Mouse (Mus musculus) fat pad, adult 2 months (tissue): Measurements from ENCODE around the gene Srgap1.

Experiments
- DNase-seq: peaks from one replicate; pipeline ENCODE4 v3.0.0-alpha.2; 2011; ENCODE audit warnings: low read depth, low spot score; ENCODE audit errors: extremely low read depth

Gene Srgap1

DNA sequence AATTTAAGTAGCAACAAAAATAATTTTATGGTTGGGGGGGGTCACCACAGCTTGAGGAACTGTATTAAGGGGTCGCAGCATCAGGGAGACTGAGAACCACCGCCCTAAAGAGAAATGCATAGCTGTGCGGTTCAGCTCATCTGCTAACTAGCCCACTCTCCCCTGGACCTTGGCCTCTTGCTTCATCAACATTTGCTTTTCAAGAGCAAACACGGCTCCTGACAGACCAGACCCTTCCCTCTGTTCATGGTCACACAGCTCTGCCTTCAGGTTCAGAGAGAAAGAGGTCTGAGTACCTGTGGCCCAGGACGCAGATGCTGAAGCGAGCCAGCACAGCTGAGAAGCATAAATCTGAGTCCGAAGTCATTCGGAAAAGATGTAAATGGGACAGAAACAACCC lies 29.4 kb downstream of the Srgap1 start:
- DNase-seq, result no peak

DNA sequence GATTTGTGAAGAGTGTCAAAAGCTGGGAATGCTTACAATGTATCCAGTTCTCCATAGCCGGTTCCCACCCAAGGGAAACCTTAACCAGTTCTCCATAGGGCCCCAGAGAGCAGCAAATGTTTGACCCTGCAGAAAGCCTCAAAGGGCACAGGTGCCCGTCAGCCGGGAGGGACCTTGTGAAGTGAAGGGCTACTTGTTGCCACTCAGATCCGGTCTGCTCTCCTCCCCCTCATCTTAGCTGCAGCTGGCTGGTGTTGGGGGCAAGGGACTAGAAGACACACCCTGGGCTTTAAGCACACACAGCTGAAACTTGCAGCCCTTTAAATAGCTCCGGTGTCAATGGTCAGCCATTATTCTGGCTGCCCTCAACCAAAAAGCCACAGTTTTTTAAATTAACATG lies 30.1 kb downstream of the Srgap1 start:
- DNase-seq, result no peak

DNA sequence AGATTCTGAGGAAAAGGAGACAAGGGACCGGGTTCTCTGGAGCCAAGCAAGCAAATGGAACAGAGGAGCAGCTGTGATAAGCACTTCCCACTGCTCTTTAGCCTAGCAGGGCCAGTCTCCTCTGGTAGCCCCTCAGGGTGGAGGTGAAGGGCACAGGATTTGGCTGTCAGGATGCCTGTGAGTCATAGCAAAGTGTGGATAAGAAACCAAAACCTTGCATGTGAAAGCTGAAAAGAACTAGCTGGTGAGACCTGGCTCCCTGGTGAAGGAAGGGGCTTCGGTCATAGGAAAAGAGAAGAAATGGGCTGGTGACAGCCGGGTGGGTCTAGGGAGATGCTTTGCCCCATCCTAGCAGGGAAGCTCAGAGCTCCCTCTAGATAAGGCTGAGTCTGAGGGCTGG lies 30.5 kb downstream of the Srgap1 start:
- DNase-seq, result no peak

DNA sequence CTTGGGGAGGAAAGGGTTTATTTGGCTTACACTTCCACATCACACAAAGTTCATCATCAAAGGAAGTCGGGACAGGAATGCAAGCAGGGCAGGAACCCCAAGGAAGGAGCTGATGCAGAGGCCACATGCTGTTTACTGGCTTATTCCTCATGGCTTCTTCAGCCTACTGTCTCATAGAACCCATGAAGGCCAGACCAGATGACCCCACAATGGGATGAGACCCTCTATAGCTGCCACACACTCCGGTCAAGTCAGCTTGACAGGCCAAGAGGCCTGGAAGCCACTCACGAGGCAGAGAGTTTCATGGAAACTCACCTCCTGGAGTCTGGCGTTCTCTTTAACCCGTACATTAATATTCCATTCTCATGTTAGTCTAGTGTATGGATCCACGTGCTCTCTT lies 34.8 kb downstream of the Srgap1 start:
- DNase-seq, result no peak

DNA sequence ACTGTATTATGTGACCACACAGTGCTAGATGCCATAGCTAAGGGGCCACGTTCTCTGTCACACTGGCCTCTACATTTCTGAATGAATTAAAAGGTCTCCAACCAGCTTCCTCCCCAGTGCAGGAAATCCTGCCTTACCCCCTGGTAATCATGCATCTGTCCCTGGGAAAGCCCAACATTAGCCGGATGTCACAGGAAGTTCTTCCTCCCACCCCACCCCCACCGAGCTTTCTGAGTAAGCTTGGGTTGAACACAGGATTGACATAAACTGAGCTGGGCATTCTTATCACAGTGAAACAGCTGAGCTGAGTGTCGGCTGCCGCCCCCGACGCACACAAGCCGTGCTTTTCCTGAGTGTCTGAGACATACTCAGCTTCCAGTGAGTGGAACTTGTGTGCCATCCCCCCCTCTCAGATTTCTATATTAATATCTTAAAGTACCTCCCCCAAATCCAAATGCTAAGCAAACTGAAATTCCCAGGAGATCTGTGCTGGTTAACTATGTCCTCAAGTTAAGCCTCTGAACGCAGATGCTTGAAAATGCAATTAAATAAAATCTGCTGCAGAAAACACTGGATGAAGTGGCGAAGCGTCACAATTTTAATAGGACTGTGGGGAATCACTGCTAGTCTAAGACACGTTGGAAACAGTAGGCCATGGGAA lies 38.3 kb downstream of the Srgap1 start:
- no peak for DNase-seq

DNA sequence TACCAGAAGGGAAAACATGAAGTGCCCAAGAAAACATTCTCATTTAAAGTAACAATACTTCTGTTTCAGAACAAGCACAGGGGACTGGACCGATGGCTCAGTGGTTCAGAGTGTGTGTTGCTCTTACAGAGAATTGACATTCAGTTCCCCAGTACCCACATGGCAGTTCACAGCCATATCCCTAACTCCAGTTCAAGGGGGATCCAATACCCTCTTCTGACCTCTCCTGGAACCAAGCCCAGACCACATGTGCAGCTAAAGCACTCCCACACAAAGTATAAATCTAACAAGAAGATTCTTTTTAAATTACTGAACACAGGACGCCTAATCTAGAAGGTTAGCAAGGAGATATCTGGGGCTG lies 38.8 kb downstream of the Srgap1 start:
- no peak for DNase-seq

DNA sequence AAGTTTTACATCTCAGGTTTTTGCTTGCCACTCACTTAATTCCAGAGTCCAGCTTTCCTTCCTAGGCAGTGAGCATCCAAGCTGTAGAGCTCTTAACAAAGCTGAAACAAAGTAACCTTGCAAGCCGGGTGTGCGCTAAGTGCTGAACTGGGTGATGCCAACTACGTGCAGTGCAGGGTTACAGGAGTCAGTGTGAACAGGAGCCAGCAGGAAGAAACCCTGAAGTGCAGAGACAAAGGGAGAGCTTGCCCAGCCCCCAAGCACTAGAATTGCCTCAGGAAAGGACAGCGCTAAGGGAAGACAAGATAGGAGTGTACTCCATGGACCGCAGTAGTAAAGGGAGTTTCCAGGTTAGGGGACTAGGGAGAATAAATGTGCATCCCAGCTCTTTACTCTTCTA lies 40.5 kb downstream of the Srgap1 start:
- DNase-seq, result no peak

DNA sequence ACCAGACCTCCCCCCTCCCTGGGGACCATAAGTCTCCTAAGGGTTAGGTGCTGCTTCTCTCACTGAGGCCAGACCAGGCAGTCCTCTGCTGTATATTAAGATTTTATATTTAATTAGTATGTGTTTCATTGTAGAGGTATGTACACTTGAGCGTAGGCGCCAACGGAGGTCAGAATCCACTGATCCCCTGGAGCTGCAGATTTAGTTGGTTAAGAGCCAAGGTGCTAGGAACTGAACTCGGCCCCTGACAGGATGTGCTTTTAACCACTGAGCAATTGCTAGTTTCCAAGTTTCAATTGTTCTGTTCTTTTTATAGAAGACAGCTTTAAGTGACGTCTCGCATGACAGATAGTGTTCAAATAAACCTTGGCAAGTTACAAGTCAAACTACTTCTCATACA lies 41.0 kb downstream of the Srgap1 start:
- DNase-seq, result no peak

DNA sequence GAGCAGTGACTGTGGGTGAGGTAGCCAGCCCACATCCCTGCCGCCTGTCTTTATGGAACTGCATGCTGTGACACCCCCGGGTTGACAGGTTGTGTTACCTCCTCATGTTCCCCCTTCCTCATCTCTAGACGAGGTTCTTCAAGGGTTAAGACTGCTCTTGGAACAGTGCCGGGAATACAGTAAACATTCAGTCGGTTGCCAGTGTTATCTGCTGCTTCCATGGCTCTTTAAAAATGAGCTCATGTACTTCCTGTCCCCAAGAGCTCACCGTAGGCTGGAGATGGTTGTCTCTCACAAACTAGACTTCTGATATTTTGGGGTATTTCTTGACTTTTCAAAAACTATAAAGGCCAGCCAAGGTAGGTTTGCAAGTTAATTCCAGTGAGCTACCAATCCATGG lies 41.6 kb downstream of the Srgap1 start:
- no peak for DNase-seq

DNA sequence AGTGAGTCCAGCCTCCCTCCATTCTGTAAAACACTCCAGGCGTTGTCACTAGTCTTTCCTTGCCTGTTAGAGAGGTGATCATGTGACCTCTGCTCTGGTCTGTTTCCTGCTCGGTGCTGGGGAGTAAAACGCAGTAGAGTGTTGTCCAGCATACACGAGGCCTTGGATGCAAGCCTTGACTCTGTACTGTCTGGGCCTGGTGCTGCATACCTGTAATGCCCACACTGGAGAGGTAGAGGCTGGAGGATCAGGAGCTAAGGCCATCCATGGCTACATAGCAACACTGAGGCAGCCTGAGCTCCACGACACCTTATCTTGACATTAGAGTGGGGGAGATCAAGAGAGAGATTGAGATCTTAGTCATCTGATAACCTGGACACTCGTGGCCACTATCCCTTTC lies 44.2 kb downstream of the Srgap1 start:
- no peak for DNase-seq

DNA sequence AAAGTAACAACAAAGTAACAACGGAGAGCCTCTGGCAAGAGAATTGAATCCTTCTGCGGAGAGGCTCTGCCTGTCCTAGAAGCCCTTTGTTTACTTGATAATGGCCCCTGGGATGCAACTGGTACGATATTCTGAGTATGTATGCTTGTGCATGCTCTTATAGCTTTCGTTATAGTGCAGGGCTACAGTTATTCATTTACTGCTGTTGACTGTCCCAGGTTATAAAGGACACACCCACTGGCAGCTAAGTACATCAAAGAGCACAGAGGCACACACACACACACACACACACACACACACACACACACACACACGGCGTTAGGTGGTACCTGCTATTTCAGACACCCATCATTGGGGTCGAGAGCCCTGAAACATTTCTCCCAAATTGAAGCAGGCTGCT lies 48.3 kb downstream of the Srgap1 start:
- DNase-seq, result no peak

DNA sequence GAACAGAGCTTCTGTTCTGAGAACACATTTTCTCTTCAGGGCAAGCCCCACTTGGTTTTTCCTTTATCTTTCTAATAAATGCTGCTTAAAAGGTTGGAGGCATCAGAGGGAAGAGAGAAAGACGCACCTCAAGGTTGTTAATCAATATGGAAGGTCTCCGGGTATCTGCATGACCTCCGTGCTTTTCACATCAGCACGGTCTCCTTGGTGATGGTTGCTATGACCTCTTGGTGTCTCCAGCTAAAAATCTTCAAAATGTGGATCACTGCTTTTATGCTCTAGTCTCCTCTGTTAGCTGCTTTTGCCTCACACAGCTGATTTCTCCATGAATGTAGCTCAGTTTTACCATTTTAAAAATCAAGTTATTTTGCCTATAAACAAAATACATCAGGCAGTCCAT lies 50.6 kb downstream of the Srgap1 start:
- no peak for DNase-seq

DNA sequence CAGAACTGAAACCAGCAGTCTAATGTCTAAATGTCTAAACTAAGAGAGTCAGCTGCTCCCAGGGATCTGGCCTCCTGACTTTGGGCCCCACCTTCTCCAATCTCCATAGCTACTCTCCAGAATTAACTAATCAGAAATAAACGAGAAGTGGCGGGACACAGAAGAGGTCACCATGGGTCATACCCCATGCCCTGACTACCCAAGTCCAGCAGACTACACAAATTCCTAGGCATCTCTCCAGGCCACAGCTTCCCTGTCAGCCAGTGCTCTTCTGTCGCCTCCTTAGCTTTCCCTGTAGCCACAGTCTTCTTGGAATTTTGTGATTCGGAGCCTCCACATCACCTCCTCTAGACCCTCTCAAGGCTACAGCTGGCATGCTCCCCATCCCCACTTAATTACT lies 51.7 kb downstream of the Srgap1 start:
- no peak for DNase-seq

DNA sequence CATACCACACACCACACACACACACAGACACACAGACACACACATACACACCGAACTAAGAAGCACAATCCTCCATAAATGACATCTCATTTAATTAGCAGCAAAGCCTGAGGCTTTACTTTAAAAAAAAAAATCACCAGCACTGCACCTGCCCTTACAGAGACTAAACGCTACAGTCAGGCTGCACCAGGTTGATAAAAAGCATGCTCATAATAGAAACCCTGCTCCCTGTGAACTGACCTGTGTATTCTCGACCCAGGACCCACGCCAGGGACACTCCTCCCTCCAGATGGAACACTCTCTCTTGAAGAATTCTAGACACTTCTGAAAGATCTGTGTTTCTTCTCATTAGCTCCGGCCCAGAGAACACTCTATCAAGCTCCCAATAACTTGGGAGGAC lies 52.5 kb downstream of the Srgap1 start:
- DNase-seq, result no peak

DNA sequence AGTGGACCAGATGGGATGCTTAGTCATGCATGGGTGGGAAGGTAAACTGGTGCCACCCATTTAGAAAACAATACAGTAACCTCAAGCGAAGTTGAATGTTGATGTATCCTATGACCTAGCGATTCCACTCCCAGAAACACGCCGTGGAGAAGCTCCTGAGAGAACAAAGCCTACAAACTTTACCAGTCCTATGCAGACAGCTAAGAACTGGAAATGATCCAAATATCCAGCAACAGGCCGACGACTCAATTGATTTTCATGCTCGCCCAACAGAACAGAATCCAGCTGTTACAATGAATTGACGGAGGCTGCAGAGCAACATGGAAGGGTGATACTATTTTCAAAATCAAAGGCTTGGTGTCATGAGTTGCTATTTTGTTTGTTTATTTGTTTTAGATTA lies 54.5 kb downstream of the Srgap1 start:
- no peak for DNase-seq

DNA sequence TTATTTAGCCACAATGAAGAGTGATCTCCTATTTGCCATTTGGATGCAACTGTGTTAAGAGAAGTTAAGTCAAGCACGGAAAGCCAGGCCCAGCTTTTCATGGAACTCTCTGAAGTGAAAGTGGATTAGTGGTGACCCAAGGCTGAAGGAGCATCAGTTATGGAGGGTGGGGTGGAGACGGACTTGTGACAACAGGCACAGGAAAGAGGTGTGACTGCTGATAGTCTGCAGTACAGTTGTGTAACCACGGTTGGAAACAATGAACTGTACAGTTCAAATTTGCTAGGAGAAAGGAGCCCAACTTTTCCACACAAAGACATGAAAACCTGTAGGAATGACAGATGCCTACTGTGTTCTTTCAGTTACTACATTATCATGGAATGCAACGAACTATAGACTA lies 60.1 kb downstream of the Srgap1 start:
- no peak for DNase-seq

DNA sequence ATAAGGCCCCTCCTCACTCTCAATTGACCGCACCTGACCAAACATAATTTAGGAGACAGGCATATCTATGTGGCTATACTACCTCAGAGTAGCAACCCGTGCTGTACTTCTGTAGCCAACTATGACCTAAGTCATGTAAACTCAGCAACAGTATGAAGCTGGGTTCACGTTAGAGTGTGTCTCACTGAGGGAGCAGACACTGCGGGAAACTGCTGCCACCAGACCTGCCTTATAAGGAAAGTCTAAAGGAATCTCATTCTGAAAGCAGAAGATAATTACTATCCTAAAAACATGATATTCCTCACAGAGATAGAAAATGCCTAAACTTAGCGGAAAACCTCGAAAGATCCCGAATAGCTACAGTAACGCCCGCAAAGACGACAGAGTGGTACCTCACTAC lies 62.2 kb downstream of the Srgap1 start:
- no peak for DNase-seq

DNA sequence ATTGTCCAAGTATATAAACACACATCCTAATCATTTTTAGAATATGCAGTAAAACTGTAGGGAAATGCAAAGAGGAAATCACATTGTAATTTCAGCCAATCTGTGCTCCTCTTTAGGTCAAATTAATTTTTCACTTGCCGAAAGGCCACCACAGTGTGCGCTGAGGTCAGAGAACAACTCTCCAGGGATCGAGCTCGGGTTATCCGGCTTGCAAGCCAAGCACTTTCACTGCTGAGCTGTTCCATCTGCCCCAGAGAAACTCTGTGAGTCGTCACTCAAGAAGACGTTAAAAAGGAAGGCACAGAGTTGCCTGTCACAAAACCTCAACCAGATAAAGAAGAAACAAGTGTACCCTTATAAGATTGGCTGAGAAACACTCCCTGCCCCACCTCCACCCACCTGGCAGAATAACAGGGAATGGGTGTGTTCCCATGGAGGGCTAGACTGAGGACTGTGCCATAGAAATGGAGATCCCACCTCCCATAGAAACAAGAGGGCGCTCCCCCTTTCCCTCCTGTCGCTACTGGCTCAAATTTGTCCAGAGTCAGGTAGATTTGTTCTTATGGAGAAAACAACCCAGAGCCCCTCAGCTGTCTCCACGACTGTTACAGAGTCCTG lies 63.0 kb downstream of the Srgap1 start:
- DNase-seq, result no peak

DNA sequence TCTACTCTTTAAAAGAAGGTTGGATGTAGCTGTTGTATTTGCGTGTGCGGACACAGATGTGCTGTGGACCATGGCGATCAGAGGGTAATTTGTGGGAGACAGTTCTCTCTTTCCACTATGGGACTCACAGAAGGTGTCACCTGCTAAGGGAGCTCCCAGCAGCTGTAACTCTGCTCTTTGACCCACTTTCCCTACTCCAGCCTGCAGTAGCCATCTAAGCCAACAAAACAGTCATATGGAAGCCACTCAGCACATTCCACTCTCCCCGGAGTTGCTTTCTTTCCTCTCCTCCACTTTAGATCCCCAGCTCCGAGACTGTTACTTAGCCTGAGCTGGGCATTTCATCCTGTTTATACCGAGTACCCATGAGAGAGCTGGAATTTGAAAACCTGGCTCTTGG lies 71.8 kb downstream of the Srgap1 start:
- no peak for DNase-seq

DNA sequence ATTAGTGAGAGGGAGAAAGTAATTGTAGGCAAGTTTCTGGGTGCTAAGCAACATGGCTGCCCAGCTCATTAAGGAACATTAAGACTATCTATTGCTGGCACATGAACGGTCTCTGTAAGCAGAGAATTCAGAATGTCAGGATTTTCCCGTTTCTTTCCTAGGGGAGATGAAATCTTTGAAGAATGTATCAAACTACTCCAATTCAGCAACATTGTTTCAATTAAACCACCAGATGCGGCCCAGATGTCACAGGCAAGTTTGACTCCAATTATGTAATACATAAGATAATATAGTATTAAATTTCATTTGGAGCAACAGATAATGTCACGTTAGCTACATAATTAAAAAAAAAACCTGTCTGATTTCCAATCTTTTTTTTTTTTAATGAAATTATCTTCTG lies 72.5 kb downstream of the Srgap1 start:
- no peak for DNase-seq

DNA sequence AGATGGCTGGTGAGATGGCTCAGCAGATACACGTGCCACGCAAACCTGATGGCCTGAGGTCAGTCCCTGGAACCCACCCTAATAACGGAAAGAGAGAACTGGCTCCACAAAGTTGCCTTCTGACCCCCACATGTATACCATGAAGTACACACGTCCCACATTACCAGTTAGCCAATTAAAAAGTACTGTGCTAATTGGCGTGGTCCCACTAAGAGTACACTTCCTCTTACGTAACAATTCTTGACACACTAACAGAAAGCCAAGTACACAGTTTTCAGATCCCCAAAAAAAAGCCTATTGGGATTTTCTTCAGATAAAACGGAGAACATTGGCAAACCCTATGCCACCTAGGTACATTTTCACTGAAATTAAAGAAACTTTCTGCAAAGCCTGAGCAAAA lies 73.8 kb downstream of the Srgap1 start:
- DNase-seq, result no peak

DNA sequence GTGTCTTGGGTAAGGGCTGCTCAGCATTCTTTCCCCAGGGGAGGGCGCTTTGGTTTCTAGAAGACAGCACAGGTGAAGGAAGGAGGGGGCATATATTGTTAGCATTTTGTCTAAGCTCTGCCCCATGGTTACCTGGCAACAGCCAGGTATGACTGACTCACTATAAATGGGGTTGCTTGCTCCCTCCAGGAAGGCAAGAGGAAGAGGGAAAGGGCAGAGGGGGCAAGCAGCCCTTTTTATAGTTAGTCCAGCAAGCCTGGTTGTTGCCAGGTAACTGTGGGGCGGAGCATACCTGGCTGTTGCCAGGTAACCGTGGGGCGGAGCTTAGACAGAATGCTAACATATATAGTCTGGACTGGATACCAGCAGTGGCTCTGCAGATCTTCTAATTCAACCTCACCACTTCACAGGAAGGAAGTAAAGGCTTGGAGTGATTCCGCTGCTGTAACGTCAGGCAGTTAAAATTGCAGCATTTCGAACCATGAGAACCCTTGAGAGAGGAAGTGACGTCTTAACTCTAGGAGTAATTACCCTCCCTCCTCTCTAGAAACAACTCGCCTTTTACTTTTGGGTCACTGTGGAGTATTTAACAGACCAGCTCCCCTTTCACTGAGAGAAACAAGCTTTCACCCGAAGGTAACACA lies 74.7 kb downstream of the Srgap1 start:
- no peak for DNase-seq

DNA sequence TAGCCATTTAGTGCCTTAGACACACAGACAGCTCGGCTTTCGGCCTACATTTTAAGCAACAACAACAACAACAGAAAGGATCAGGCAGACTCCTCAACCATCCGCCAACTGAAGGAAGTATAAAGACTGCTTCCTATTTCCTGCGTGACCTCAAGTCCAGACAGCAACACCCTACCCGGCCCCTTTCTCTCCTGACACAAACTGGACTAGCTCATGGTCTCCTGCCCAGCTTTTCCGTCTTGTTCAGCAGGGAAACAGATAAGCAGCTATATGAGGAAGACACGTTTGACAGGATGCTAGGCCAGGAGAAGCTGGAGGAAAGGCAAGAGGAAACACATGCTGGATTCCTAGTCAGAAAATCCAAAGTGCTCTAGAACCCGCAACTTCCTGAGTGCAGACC lies 75.5 kb downstream of the Srgap1 start:
- DNase-seq, result no peak
